Mouse (Mus musculus): Measurements from ENCODE around the gene Itga11.

DNA sequence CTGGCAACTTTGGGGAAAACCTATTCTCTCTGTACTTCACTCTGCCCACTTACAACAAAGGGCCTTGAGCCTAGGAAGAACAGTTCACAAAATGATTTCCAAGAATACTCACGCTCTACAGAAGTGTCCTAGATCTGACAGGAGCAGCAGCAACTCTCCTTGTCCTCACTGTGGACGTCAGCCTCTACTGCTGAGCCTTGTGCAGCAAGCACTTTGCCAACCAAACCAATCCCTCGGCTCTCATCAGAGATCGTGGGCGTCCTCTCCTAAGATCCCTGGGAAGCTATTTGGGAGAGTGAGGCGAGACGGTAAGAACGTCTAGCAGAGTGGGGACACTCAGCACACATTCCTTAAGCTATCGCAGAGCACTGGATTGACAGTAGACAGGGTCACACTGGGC lies 17.6 kb downstream of the Itga11 start:
- TF ChIP-seq GATA1 (IDR thresholded peaks at IDR 0.05; ENCODE audit: low read length) (no peak), TAL1 (IDR thresholded peaks at IDR 0.05; ENCODE audit: low read length) (no peak)

Data from erythroblast, embryonic 14.5 days (primary cell).